Mouse (Mus musculus) embryo, embryonic 11 days (tissue): ENCODE measurements at regions not wholly inside any gene's neighbourhood (a gene's known extent, or its start where the extent isn't known, plus 50 kb on each side); places are given as distances from the start of the nearest gene placed in this dataset.
A peak's percentile ranks its signal among the peaks of the same experiment; 100 is the strongest.

Experiments
- DNase-seq: peaks from one replicate; pipeline ENCODE4 v3.0.0-alpha.2; 2015

- DNase-seq = no peak
Observed at GRCm38 (mm10) chr2:143133931-143134330, 55.7 kb downstream of the Otor start.

- no peak for DNase-seq
Observed at GRCm38 (mm10) chr2:143149189-143149588, 70.9 kb downstream of the Otor start.

GRCm38 (mm10) chr2:143164081-143164984 lies 86.1 kb downstream of the Otor start:
- DNase-seq = no peak

GRCm38 (mm10) chr2:143166771-143167170 lies 88.5 kb downstream of the Otor start:
- DNase-seq = no peak

- DNase-seq = no peak
Observed at GRCm38 (mm10) chr2:143170648-143171047, 92.4 kb downstream of the Otor start.

GRCm38 (mm10) chr2:143184614-143185013 lies 106.3 kb downstream of the Otor start:
- no peak for DNase-seq

- no peak for DNase-seq
Observed at GRCm38 (mm10) chr2:143192256-143193164, 114.2 kb downstream of the Otor start.

GRCm38 (mm10) chr2:143193165-143193551 lies 114.9 kb downstream of the Otor start:
- DNase-seq = no peak

GRCm38 (mm10) chr2:143199583-143200249 lies 121.4 kb downstream of the Otor start:
- no peak for DNase-seq

- no peak for DNase-seq
Observed at GRCm38 (mm10) chr2:143206053-143206452, 127.8 kb downstream of the Otor start.

- peak; percentile 83 for DNase-seq
Observed at GRCm38 (mm10) chr2:143207191-143207590, 128.9 kb downstream of the Otor start.

GRCm38 (mm10) chr2:143217251-143217650 lies 139.0 kb downstream of the Otor start:
- DNase-seq = no peak

- DNase-seq = no peak
Observed at GRCm38 (mm10) chr2:143217760-143218358, 139.6 kb downstream of the Otor start.

- DNase-seq = no peak
Observed at GRCm38 (mm10) chr2:143222326-143222725, 144.1 kb downstream of the Otor start.

GRCm38 (mm10) chr2:143224410-143225130 lies 146.3 kb downstream of the Otor start:
- DNase-seq = no peak

- DNase-seq = no peak
Observed at GRCm38 (mm10) chr2:143233795-143234194, 155.5 kb downstream of the Otor start.

GRCm38 (mm10) chr2:143240274-143240673 lies 162.0 kb downstream of the Otor start:
- no peak for DNase-seq

- DNase-seq = no peak
Observed at GRCm38 (mm10) chr2:143243741-143244140, 165.5 kb downstream of the Otor start.

GRCm38 (mm10) chr2:143246131-143246665 lies 167.9 kb downstream of the Otor start:
- no peak for DNase-seq

- DNase-seq = no peak
Observed at GRCm38 (mm10) chr2:143269026-143269425, 190.8 kb downstream of the Otor start.

GRCm38 (mm10) chr2:143270826-143271225 lies 192.6 kb downstream of the Otor start:
- DNase-seq = no peak
